Mouse (Mus musculus) naive thymus-derived CD4-positive, alpha-beta T cell, adult 2 months (primary cell): ENCODE data around the gene Tfdp1.

Source experiments
- DNase-seq: peaks from one replicate; pipeline ENCODE4 v3.0.0-alpha.2; 2011; ENCODE audit warnings: low read depth

The Tfdp1 gene

DNA sequence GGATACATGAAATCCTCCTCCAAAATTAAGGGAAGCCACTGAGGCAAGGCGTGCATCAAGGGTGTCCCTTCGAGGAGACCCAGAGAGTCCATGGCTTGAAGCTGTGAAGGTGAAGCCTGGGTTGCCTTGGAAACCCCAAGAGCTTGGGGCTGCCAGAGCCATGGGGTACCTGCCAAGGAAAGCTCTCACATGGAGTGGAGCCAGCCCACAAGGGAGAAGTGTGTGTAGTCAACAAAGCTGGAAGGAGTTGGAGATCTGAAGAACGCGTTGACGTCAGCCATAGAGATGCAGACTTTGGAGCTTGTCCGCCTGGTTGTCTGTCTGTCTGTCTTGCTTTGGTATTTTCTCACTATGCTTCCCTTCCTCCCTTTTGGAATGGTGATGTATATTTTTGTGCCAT lies 82.4 kb downstream of the Tfdp1 start:
- DNase-seq = no peak

GRCm38 (mm10) chr8:13427351-13427750 lies 88.8 kb downstream of the Tfdp1 start:
- DNase-seq = no peak
